Mouse (Mus musculus) cerebellum, adult 2 months (tissue): ENCODE results near the gene Dlgap3.

Experiments
- CTCF ChIP-seq: fragments of 200-500 bp; IDR thresholded peaks from 2 replicates; pipeline ENCODE4 v1.5.1; 2011; ENCODE audit warnings: low read depth, mild to moderate bottlenecking, control low read depth, low read length, moderate library complexity, borderline replicate concordance; ENCODE audit not compliant: insufficient read depth
- POLR2A ChIP-seq: fragments of 200-500 bp; IDR thresholded peaks from 2 replicates; pipeline ENCODE4 v1.6.1; 2011; ENCODE audit warnings: low read length, control low read depth, borderline replicate concordance; ENCODE audit not compliant: insufficient read depth

DNA sequence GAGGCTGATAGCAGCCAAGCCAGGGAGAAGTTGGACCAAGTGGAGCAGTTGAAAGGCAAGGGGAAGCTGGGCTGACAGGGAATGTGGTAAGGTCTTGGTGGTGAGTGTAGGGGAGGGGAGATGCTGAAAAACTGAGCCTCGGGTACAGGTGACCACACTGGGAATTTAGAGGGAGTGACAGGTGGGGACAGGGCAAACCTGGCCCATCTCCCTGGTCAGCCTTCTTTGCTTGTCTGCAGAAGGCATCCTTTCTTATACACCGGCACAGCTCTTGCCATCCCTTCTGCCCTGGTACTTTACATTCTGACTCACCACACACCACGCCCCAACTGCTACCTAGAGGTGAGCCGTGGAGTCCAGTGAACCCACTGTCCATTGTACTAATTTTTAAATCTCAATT lies 54.8 kb downstream of the Dlgap3 start:
- no peak for TF ChIP-seq CTCF
- no peak for TF ChIP-seq POLR2A
